Mouse (Mus musculus) neural tube, embryonic 11.5 days (tissue): ENCODE measurements around the gene Rbfox1. TPM values are rescaled to one million over a fixed set of nuclear protein-coding genes. Genes with fewer than 3 reads are reported as not detected.
A peak's percentile ranks its signal among the peaks of the same experiment; 100 is the strongest.

Source experiments
- ATAC-seq: fragments of 200-750 bp; cut with Nextera tagmentation; 2 replicates; pipeline ENCODE4 v1.8.0; 2017; ENCODE audit warnings: moderate number of reproducible peaks, mild to moderate bottlenecking, moderate TSS enrichment, moderate library complexity; ENCODE audit not compliant: insufficient read depth, low FRiP score, low TSS enrichment
- DNase-seq: peaks from one replicate; pipeline ENCODE4 v3.0.0-alpha.2; 2015; ENCODE audit warnings: low spot score
- H3K27ac ChIP-seq: fragments of 300-500 bp; sonication (generic); 2 replicates; pipeline ENCODE4 v1.5.1; 2014; ENCODE audit warnings: low read depth, mild to moderate bottlenecking, low read length
- H3K27me3 ChIP-seq: fragments of 300-500 bp; sonication (generic); 2 replicates; pipeline ENCODE4 v1.6.1; 2014; ENCODE audit warnings: mild to moderate bottlenecking, low read length, mixed read lengths; ENCODE audit not compliant: control insufficient read depth, insufficient read depth
- H3K36me3 ChIP-seq: fragments of 300-500 bp; sonication (generic); 2 replicates; pipeline ENCODE4 v1.6.1; 2014; ENCODE audit warnings: mild to moderate bottlenecking, low read length, moderate library complexity, mixed read lengths; ENCODE audit not compliant: control insufficient read depth, insufficient read depth
- H3K4me1 ChIP-seq: fragments of 300-500 bp; sonication (generic); 2 replicates; pipeline ENCODE4 v1.6.1; 2014; ENCODE audit warnings: low read length, mixed read lengths; ENCODE audit not compliant: control insufficient read depth, insufficient read depth
- H3K4me2 ChIP-seq: fragments of 300-500 bp; sonication (generic); 2 replicates; pipeline ENCODE4 v1.6.1; 2014; ENCODE audit warnings: low read depth, mild to moderate bottlenecking, moderate library complexity
- H3K4me3 ChIP-seq: fragments of 300-500 bp; sonication (generic); 2 replicates; pipeline ENCODE4 v1.5.1; 2014; ENCODE audit warnings: low read depth, low read length
- H3K9ac ChIP-seq: fragments of 300-500 bp; sonication (generic); 2 replicates; pipeline ENCODE4 v1.6.1; 2014; ENCODE audit warnings: mild to moderate bottlenecking, low read length
- H3K9me3 ChIP-seq: fragments of 300-500 bp; sonication (generic); 2 replicates; pipeline ENCODE4 v1.6.1; 2016; ENCODE audit warnings: low read length; ENCODE audit not compliant: control insufficient read depth
- WGBS: fragments of 180-500 bp; shearing (Covaris S2); extraction: QIAGEN DNeasy Blood & Tissue Kit; methylation state at CpG from one replicate; pipeline ENCODE4 v1.1.7; 2014; 5-methylcytosine and 5-hydroxymethylcytosine counted together
- polyA plus RNA-seq: library from polyadenylated mRNA; unstranded; fragments of >200 nt; fragmentation: Nextera tagmentation; extraction: Ambion mirVana; gene quantifications from 2 replicates; pipeline ENCODE4 v1.2.1, GENCODE M21; 2014

Rbfox1 gene
- polyA plus RNA-seq, 1 experiment from 2014 or later, result 32.9 TPM

DNA sequence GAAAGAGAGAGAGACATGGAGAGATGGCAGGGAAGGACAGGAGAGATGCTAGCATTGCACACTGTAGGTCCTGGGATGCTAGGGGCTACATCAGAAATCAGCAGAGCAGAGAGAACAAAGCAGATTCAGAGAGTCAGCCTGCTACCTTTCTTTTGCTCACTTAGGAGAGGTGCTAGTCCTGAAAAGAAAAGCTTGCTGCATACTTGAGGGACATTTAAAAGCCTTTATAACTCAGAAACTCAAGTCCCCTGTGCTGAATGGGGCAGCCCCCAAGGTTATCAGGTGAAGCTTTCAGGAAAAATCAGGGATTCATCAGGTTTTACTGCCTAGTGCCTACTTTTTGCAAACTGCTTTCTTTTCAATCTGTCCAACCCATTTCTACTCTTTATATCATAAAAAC lies 1480.7 kb downstream of the Rbfox1 start:
- no peak overlapping the region for H3K4me2 ChIP-seq
- no peaks in the 10 kb centered on the region for H3K4me1 ChIP-seq
- no peak for DNase-seq
- H3K9ac ChIP-seq, result no peak overlapping the region
- no peak for ATAC-seq
- H3K27me3 ChIP-seq, result no peaks in the 10 kb centered on the region
- H3K4me3 ChIP-seq, result no peak overlapping the region
- H3K36me3 ChIP-seq, result no peaks in the 10 kb centered on the region
- no peaks in the 10 kb centered on the region for H3K9me3 ChIP-seq
- no peak overlapping the region for H3K27ac ChIP-seq

- H3K4me2 ChIP-seq, result no peak overlapping the region
- H3K36me3 ChIP-seq, result no peaks in the 10 kb centered on the region
- H3K27me3 ChIP-seq, result no peaks in the 10 kb centered on the region
- H3K27ac ChIP-seq, result no peak overlapping the region
- H3K9me3 ChIP-seq, result no peaks in the 10 kb centered on the region
- H3K9ac ChIP-seq, result no peak overlapping the region
- no peaks in the 10 kb centered on the region for H3K4me1 ChIP-seq
- DNase-seq, result no peak
- 80% methylated on average over 3 of the region's 3 CpGs for WGBS
- ATAC-seq, result no peak
- H3K4me3 ChIP-seq, result no peak overlapping the region
These were observed 1489.0 kb downstream of the Rbfox1 start for GRCm38 (mm10) chr16:7374146-7374545.

- no peaks in the 10 kb centered on the region for H3K36me3 ChIP-seq
- H3K4me1 ChIP-seq, result no peaks in the 10 kb centered on the region
- H3K27me3 ChIP-seq, result no peaks in the 10 kb centered on the region
- no peak overlapping the region for H3K9ac ChIP-seq
- no peak overlapping the region for H3K27ac ChIP-seq
- WGBS, result 72% methylated on average over 2 of the region's 2 CpGs
- ATAC-seq, result no peak
- no peak for DNase-seq
- no peak overlapping the region for H3K4me2 ChIP-seq
- H3K4me3 ChIP-seq, result no peak overlapping the region
- no peaks in the 10 kb centered on the region for H3K9me3 ChIP-seq
These were observed 1489.5 kb downstream of the Rbfox1 start for GRCm38 (mm10) chr16:7374674-7375073.

- ATAC-seq (no peak), DNase-seq (no peak)
- no peak overlapping the region for H3K4me3 ChIP-seq
- H3K27ac ChIP-seq, result no peak overlapping the region
- no peaks in the 10 kb centered on the region for H3K9me3 ChIP-seq
- no peak overlapping the region for H3K9ac ChIP-seq
- no peaks in the 10 kb centered on the region for H3K27me3 ChIP-seq
- H3K36me3 ChIP-seq, result no peaks in the 10 kb centered on the region
- no peak overlapping the region for H3K4me2 ChIP-seq
- no peaks in the 10 kb centered on the region for H3K4me1 ChIP-seq
These were observed 1510.9 kb downstream of the Rbfox1 start for GRCm38 (mm10) chr16:7396101-7396500.

DNA sequence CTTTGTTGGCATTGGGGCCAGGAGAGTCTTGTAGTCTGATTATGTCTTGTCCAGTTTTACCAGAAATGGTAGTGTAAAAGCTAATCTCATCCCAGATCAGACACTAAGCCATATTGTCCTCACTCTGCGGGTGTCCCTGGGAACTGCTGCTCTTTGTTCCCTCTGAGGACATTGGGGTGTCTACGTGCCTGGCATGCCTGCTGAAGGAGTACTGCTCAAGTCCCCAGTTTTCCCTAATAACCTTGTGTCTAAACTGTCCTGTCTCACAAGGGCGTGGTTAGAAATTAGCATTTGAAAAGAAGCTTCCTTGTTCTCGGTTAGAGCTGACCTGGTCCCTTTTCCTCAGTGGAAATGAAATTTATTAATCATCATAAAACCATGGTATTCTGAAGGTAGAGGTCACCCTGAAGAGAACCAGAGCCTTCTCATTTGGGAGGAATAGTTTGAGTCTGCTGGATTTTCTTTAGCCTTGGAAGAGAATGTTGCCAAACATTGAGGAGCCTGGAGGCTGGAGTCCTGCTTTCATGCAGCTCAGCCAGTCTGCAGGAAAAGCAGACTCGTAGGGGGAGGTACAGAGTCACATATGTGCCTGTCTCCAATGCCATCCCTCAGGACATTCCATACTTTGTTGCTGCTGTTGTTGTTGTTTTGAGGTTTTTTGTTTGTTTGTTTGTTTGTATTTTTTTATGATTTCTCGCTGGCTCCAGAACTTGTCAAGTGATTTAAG lies 1519.8 kb downstream of the Rbfox1 start:
- H3K4me2 ChIP-seq, result no peak overlapping the region
- ATAC-seq, result peak; percentile 94
- peak overlapping the region; percentile 69; the same call in 1 of the 2 replicates for H3K27ac ChIP-seq
- H3K9ac ChIP-seq, result no peak overlapping the region
- no peak overlapping the region for H3K4me3 ChIP-seq
- 32% methylated on average over 6 of the region's 6 CpGs for WGBS
- DNase-seq, result peak; percentile 57
- H3K27me3 ChIP-seq, result no peaks in the 10 kb centered on the region
- no peaks in the 10 kb centered on the region for H3K36me3 ChIP-seq
- no peaks in the 10 kb centered on the region for H3K9me3 ChIP-seq
- peaks cover 9% of the 10 kb centered on the region for H3K4me1 ChIP-seq

- Histone ChIP-seq H3K27me3 (no peaks in the 10 kb centered on the region), H3K4me3 (no peak overlapping the region), H3K9ac (no peak overlapping the region), H3K4me1 (peaks cover 9% of the 10 kb centered on the region), H3K9me3 (no peaks in the 10 kb centered on the region), H3K36me3 (no peaks in the 10 kb centered on the region), H3K4me2 (no peak overlapping the region), H3K27ac (0 out of 2 replicates have a peak overlapping the region, but pooled peaks have one; percentile 27)
- no peak for ATAC-seq
- DNase-seq, result peak; percentile 45
- 48% methylated on average over 12 of the region's 12 CpGs for WGBS
These were observed 1522.9 kb downstream of the Rbfox1 start for GRCm38 (mm10) chr16:7407862-7408640.

- H3K9me3 ChIP-seq, result no peaks in the 10 kb centered on the region
- WGBS, result 25% methylated on average over 12 of the region's 12 CpGs
- H3K4me1 ChIP-seq, result 0 out of 2 replicates have a peak, but pooled peaks cover 2% of the 10 kb centered on the region
- no peaks in the 10 kb centered on the region for H3K36me3 ChIP-seq
- H3K4me3 ChIP-seq, result no peak overlapping the region
- peak; percentile 45 for DNase-seq
- H3K27ac ChIP-seq, result no peak overlapping the region
- H3K9ac ChIP-seq, result no peak overlapping the region
- 0 out of 2 replicates have a peak, but pooled peaks have one; percentile 38 for ATAC-seq
- peak overlapping the region; percentile 19; the same call in 1 of the 2 replicates for H3K4me2 ChIP-seq
- H3K27me3 ChIP-seq, result no peaks in the 10 kb centered on the region
These were observed 1534.6 kb downstream of the Rbfox1 start for GRCm38 (mm10) chr16:7419655-7420281.

DNA sequence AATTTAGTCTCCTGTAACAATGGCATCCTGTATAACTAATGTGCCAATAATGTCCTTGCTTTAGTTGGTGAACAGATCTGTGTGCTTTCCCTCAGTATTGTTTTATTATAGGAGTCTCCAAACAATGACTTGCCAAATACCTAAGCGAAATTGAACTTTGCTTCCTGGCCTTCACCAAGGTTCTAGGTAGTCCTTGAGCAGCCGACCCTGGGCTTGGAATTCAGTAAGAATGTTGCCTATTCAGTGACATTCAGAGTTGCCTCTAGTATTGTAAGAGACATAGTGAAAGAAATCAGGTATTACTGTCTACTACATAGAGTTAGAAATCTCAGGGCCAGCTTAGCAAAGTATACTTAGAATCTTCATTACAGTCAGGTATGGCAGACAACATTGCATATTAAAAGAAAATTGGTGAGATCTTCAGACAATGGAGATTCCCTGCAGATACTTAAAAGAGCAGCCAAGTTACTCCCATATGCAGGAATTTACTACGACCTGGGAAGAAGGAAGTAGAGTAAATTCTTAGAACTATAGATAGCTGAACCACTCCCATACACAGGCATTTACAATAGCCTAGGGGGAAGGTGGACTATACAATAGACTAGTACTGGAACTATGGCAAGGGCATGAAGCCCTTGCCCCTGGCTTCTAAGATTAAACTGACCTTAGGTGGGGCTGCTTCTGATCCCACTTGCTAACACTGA lies 1540.4 kb downstream of the Rbfox1 start:
- Histone ChIP-seq H3K27ac (no peak overlapping the region), H3K9me3 (no peaks in the 10 kb centered on the region), H3K4me2 (no peak overlapping the region), H3K4me3 (no peak overlapping the region), H3K27me3 (no peaks in the 10 kb centered on the region), H3K9ac (no peak overlapping the region), H3K4me1 (no peaks in the 10 kb centered on the region), H3K36me3 (no peaks in the 10 kb centered on the region)
- WGBS, result 83% methylated on average over 3 of the region's 3 CpGs
- ATAC-seq, result no peak
- DNase-seq, result no peak
